Mouse (Mus musculus) neural tube, embryonic 11.5 days (tissue): ENCODE results near the gene Map4k1. TPM values are rescaled to one million over a fixed set of nuclear protein-coding genes. Genes with fewer than 3 reads are reported as not detected.
A peak's percentile ranks its signal among the peaks of the same experiment; 100 is the strongest.
"Not testable (repeated sequence)": the region's sequence is repeated elsewhere in the genome, so short reads cannot be mapped to it uniquely, and the experiment has no call there.

Source experiments
- ATAC-seq: fragments of 200-750 bp; cut with Nextera tagmentation; 2 replicates; pipeline ENCODE4 v1.8.0; 2017; ENCODE audit warnings: moderate number of reproducible peaks, mild to moderate bottlenecking, moderate TSS enrichment, moderate library complexity; ENCODE audit not compliant: insufficient read depth, low FRiP score, low TSS enrichment
- DNase-seq: peaks from one replicate; pipeline ENCODE4 v3.0.0-alpha.2; 2015; ENCODE audit warnings: low spot score
- H3K27ac ChIP-seq: fragments of 300-500 bp; sonication (generic); 2 replicates; pipeline ENCODE4 v1.5.1; 2014; ENCODE audit warnings: low read depth, mild to moderate bottlenecking, low read length
- H3K27me3 ChIP-seq: fragments of 300-500 bp; sonication (generic); 2 replicates; pipeline ENCODE4 v1.6.1; 2014; ENCODE audit warnings: mild to moderate bottlenecking, low read length, mixed read lengths; ENCODE audit not compliant: control insufficient read depth, insufficient read depth
- H3K36me3 ChIP-seq: fragments of 300-500 bp; sonication (generic); 2 replicates; pipeline ENCODE4 v1.6.1; 2014; ENCODE audit warnings: mild to moderate bottlenecking, low read length, moderate library complexity, mixed read lengths; ENCODE audit not compliant: control insufficient read depth, insufficient read depth
- H3K4me1 ChIP-seq: fragments of 300-500 bp; sonication (generic); 2 replicates; pipeline ENCODE4 v1.6.1; 2014; ENCODE audit warnings: low read length, mixed read lengths; ENCODE audit not compliant: control insufficient read depth, insufficient read depth
- H3K4me2 ChIP-seq: fragments of 300-500 bp; sonication (generic); 2 replicates; pipeline ENCODE4 v1.6.1; 2014; ENCODE audit warnings: low read depth, mild to moderate bottlenecking, moderate library complexity
- H3K4me3 ChIP-seq: fragments of 300-500 bp; sonication (generic); 2 replicates; pipeline ENCODE4 v1.5.1; 2014; ENCODE audit warnings: low read depth, low read length
- H3K9ac ChIP-seq: fragments of 300-500 bp; sonication (generic); 2 replicates; pipeline ENCODE4 v1.6.1; 2014; ENCODE audit warnings: mild to moderate bottlenecking, low read length
- H3K9me3 ChIP-seq: fragments of 300-500 bp; sonication (generic); 2 replicates; pipeline ENCODE4 v1.6.1; 2016; ENCODE audit warnings: low read length; ENCODE audit not compliant: control insufficient read depth
- WGBS: fragments of 180-500 bp; shearing (Covaris S2); extraction: QIAGEN DNeasy Blood & Tissue Kit; methylation state at CpG from one replicate; pipeline ENCODE4 v1.1.7; 2014; 5-methylcytosine and 5-hydroxymethylcytosine counted together
- polyA plus RNA-seq: library from polyadenylated mRNA; unstranded; fragments of >200 nt; fragmentation: Nextera tagmentation; extraction: Ambion mirVana; gene quantifications from 2 replicates; pipeline ENCODE4 v1.2.1, GENCODE M21; 2014

The Map4k1 gene
- polyA plus RNA-seq, 1 experiment from 2014 or later = 6.2 TPM

DNA sequence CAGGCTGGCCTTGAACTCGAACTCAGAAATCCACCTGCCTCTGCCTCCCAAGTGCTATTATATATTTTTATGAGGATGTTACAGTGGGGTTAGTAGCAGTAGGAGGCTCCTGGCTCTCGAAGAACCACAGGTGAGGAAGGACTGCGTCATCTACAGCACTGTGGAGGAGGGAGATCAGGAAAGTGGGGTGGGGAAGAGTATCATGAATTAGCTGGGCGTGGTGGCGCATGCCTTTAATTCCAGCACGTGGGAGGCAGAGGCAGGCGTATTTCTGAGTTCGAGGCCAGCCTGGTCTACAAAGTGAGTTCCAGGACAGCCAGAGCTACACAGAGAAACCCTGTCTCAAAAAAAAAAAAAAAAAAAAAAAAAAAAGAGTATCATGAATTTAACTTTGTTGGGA, 13.7 kb upstream of the Map4k1 start:
- H3K27me3 ChIP-seq, H3K9me3 ChIP-seq: not testable (repeated sequence)

DNA sequence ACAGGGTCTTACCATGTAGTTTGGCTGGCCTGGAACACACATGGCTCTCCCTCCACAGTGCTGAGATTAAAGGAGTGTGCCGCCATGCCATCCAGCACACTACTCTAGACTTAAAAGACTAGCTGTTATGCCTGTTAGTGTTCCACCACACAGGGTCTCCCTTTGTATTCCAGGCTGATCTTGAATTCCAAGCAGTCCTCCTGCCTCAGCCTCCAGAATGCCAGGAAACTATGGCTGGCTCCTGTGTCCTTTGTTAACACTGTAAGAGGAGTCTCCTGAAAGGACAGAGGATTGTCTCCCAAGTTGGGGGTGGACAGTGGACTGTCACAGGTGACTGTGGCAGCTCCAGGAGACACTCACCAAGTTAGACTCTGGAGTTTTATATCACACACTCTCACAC, 12.6 kb upstream of the Map4k1 start:
- H3K27me3 ChIP-seq = no peaks in the 10 kb centered on the region

More for the DNA sequence above, 13.7 kb upstream of the Map4k1 start:
- 95% methylated on average over 8 of the region's 8 CpGs for WGBS
- not testable (repeated sequence) for H3K4me1 ChIP-seq, DNase-seq, H3K4me3 ChIP-seq, ATAC-seq, H3K27ac ChIP-seq, H3K9ac ChIP-seq, H3K4me2 ChIP-seq, H3K36me3 ChIP-seq

DNA sequence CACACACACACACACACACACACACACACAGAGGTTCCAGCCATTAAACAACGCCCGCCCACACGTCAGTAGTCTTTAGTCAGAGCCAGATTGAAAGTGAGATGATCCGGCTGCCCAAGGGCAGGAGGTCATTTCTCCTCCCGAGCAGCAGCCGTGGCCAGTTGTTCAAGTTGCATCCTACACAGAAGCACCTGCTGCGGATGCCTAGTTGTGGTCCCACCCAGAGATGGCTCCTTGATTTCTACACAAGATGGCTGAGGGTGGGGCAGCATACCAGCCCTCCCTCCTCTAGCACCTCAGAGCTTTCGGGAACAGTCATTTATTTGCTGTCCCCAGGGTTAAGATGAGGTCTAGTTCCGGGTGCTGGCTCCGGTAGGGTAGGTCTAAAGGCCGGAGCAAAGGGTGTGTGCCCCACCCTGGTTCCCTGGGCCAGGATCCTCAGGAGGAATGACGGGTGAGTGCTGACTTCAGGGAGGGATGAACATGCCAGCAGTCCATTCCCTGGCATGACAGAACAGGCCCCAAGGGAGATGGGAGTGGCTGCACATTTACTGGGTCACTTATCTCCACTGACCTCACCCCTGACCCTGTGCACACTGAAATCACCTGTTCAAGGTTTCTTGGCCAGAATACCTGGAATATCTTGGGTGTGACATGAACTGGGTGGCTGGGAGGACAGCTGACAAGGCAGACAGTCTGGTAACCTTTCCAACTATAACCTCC, 12.0 kb upstream of the Map4k1 start:
- no peak overlapping the region for H3K4me2 ChIP-seq
- 83% methylated on average over 12 of the region's 12 CpGs for WGBS
- H3K9me3 ChIP-seq = no peaks in the 10 kb centered on the region
- H3K9ac ChIP-seq = no peak overlapping the region
- H3K27ac ChIP-seq = no peak overlapping the region
- H3K27me3 ChIP-seq = no peaks in the 10 kb centered on the region
- no peak overlapping the region for H3K4me3 ChIP-seq
- no peaks in the 10 kb centered on the region for H3K4me1 ChIP-seq
- ATAC-seq = no peak
- no peak for DNase-seq
- peaks cover 16% of the 10 kb centered on the region for H3K36me3 ChIP-seq

More for the DNA sequence above, 12.6 kb upstream of the Map4k1 start:
- ATAC-seq (no peak), DNase-seq (no peak)
- Histone ChIP-seq H3K4me3 (no peak overlapping the region), H3K9ac (no peak overlapping the region), H3K36me3 (peaks cover 12% of the 10 kb centered on the region), H3K9me3 (no peaks in the 10 kb centered on the region), H3K27ac (no peak overlapping the region), H3K4me2 (no peak overlapping the region), H3K4me1 (no peaks in the 10 kb centered on the region)
- 86% methylated on average over 1 of the region's 1 CpGs for WGBS

DNA sequence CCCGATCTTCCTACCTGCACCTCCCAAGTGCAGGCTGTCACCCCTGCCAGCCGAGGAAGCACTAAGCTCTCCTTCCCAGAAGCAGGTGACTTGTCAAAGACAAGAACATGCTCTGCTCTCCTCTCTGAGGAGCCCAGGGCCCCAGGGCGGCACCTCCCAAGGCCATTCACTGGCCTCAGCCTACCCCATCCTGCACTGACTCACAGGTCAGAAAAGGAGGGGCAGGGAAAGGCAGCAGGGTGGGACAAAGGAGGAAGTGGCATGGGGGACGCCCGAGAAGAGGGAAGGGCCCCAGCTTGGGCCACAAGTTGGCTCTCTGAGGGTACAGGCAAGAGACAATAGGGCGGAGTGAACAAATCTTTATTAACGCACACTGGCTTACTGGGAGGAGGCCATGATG, 10.8 kb upstream of the Map4k1 start:
- Histone ChIP-seq H3K9me3 (no peaks in the 10 kb centered on the region), H3K4me2 (no peak overlapping the region), H3K4me3 (no peak overlapping the region), H3K36me3 (peaks cover 16% of the 10 kb centered on the region), H3K27ac (no peak overlapping the region), H3K4me1 (no peaks in the 10 kb centered on the region), H3K9ac (no peak overlapping the region), H3K27me3 (no peaks in the 10 kb centered on the region)
- no peak for ATAC-seq
- DNase-seq = no peak
- 90% methylated on average over 7 of the region's 7 CpGs for WGBS

DNA sequence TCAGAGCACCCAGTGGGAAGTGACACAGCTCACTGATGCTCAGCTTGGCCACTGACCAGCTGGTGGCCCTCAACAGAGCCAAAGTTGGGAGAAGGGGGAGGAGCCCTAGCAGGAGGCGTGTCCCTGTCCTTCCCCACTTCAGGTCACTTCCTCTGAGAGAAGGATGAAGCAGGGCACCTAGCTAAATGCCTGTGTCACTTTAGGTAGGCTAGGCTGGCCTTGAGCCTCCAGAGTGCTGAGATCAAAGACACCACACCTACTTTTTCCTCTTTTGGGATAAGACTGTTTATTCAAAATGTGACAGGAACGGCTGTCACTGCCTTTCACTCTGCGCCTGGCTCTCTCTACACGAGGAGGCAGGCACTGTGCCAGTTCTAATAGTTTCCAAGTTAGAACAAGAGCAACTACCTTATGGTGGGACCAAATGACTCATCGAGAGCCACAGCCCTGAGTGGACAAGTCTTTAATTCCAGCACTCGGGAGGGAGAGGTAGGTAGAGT, 10.0 kb upstream of the Map4k1 start:
- H3K4me1 ChIP-seq = no peaks in the 10 kb centered on the region
- H3K36me3 ChIP-seq = peaks cover 20% of the 10 kb centered on the region
- ATAC-seq (no peak), DNase-seq (no peak)
- no peak overlapping the region for H3K4me3 ChIP-seq
- no peak overlapping the region for H3K27ac ChIP-seq
- 95% methylated on average over 6 of the region's 6 CpGs for WGBS
- no peaks in the 10 kb centered on the region for H3K27me3 ChIP-seq
- no peak overlapping the region for H3K4me2 ChIP-seq
- no peak overlapping the region for H3K9ac ChIP-seq
- no peaks in the 10 kb centered on the region for H3K9me3 ChIP-seq

DNA sequence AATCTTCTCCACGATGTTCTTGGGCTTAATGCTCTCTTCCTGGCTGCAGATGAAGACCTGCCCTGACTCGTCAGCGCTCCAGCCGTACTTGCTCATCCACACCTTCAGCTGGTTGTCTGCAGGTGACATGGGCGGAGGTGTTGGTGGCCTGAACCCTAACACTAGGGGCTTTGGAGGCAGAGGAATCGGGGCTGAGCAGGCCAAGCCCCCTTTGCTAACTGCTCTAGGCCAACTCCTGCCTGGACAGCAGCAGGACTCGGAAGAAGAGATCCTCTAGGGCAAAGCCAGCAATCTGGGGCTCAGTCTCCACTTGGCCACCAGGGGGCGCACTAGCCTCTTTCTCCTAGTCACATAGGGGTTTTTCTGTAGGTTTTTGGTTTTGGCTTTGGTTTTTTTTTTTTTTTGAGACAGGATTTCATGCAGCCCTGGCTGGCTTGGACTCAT, 9.3 kb upstream of the Map4k1 start:
- H3K4me2 ChIP-seq = no peak overlapping the region
- H3K4me3 ChIP-seq = no peak overlapping the region
- H3K9me3 ChIP-seq = no peaks in the 10 kb centered on the region
- no peaks in the 10 kb centered on the region for H3K27me3 ChIP-seq
- DNase-seq = peak; percentile 75
- H3K27ac ChIP-seq = no peak overlapping the region
- WGBS = 71% methylated on average over 8 of the region's 8 CpGs
- H3K36me3 ChIP-seq = peaks cover 22% of the 10 kb centered on the region
- no peaks in the 10 kb centered on the region for H3K4me1 ChIP-seq
- no peak for ATAC-seq
- no peak overlapping the region for H3K9ac ChIP-seq

DNA sequence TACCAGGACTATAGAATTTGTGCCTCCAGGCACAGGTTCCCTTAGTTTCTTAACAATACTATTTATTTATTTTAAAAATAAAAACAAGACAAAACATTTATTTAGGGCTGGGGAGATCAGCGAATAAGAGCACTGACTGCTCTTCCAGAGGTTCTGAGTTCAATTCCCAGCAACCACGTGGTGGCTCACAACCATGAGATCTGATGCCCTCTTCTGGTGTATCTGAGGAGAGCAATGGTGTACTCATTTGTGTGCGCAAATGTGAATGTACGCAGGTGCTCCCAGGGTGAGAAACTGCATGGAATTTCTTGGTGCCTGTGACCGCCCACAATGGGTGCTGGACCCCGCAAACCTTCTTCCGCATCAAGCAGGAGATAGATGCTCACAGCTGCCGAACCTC, 8.8 kb upstream of the Map4k1 start:
- no peak overlapping the region for H3K4me2 ChIP-seq
- peaks cover 25% of the 10 kb centered on the region for H3K36me3 ChIP-seq
- H3K27me3 ChIP-seq = no peaks in the 10 kb centered on the region
- no peak overlapping the region for H3K27ac ChIP-seq
- DNase-seq (no peak), ATAC-seq (no peak)
- 83% methylated on average over 8 of the region's 8 CpGs for WGBS
- H3K9ac ChIP-seq = no peak overlapping the region
- no peak overlapping the region for H3K4me3 ChIP-seq
- no peaks in the 10 kb centered on the region for H3K4me1 ChIP-seq
- H3K9me3 ChIP-seq = no peaks in the 10 kb centered on the region

DNA sequence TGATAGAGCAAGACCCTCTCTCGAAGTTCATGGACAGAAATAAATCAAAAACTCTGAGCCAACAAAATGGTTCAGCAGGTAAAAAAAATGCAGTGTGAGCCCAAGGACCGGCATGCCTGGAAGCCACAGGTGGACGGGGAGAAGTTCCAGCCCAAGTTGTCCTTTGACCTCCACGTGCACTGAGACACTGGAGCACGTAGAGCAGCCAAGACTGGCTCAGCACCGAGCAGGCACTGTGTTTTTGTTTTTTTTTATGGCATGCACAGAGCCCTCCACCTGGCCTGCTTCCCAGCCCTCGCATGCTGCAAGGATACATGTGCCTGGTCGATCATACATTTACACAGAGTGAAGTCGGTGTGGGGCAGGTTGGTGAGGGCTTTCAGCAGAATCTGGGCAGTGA, 4.3 kb upstream of the Map4k1 start:
- 88% methylated on average over 9 of the region's 9 CpGs for WGBS
- Histone ChIP-seq H3K36me3 (peaks cover 26% of the 10 kb centered on the region), H3K4me3 (no peak overlapping the region), H3K4me1 (peaks cover 8% of the 10 kb centered on the region), H3K9ac (no peak overlapping the region), H3K27ac (no peak overlapping the region), H3K27me3 (no peaks in the 10 kb centered on the region), H3K4me2 (no peak overlapping the region), H3K9me3 (no peaks in the 10 kb centered on the region)
- ATAC-seq (no peak), DNase-seq (no peak)
